Mouse (Mus musculus): ENCODE results near the gene March10. TPM values are rescaled to one million over a fixed set of nuclear protein-coding genes. Genes with fewer than 3 reads are reported as not detected.

March10 gene
- total RNA-seq, 2 experiments from 2014 or later, result not detected

DNA sequence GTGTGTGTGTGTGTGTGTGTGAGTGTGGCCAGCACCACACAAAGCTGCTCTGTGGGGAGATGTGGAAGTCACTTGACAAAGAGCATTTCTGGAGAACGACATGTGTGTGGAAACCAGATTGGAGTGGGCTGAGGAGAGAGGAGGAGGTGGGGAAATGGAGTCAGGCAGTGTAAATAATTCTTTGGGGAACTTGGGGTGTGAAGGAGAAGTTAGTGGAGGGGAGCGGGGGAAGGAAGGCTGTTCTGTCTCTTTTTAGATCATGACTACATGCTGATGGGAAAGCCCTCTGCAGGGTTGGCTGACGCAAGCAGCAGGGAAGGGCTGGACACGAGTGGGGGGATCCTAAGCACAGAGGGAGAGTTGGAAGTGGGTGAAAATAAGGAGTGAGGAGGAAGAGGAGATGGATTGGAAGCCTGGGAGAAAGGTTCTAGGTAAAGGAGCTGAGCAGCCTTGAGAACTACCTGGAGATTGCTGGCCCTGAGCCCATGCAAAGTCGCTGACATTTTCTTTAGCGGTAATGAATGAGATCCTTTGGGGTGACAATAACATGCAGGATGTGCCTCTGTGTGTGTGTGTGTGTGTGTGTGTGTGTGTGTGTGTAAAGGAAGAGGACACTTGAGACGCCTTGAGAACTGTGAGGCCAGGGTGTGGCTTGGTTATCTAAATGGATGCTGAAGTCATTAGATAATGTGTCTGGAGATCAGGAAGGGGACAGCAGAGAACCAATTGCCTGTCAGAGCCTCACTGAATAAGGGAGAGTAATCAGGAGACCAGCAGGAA is 35.7 kb downstream of the March10 start:
- peak; percentile 20 to 21 for DNase-seq

DNA sequence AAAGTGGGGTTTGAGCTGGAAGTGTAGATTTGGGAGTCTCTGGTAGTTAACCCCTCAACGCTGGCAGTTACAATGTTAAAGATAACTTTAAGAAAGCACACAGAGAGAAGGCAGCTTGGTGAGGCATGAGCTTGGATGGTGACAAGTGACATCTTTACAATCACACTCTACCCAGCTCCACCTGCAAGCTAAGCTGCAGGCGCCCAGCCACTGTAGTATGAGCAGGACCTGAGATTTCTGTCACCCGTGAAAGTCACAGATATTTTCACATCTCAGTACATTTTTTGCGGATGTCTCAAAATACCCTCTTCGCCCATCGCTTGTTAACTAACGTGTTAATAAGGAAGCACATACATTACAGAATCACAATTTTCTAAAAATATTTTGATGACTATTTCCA is 36.6 kb downstream of the March10 start:
- DNase-seq, result no peak
- intact Hi-C loops (cut with DNase I), result no loop called here

More for the DNA sequence above, 35.7 kb downstream of the March10 start:
- intact Hi-C loops (cut with DNase I), result no loop called here

DNA sequence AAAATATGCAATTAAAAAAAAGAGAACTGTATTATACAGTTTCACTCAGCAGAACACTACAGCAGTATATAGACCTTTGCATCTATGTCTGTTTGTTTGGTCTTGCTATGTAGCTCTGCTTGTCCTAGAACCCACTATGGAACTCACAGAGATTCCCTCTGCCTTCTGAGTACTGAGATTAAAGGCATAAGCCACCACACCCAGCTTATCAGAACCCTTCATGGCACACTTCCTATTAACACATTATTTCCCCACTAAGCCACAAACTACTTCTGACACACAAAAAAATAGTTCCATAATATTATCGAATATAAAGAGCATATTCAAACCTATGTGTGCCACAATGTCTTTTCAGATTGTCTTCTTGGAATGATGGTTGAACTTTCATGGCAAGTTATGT is 42.5 kb downstream of the March10 start:
- intact Hi-C loops (cut with DNase I), result no loop called here
- no peak for DNase-seq

DNA sequence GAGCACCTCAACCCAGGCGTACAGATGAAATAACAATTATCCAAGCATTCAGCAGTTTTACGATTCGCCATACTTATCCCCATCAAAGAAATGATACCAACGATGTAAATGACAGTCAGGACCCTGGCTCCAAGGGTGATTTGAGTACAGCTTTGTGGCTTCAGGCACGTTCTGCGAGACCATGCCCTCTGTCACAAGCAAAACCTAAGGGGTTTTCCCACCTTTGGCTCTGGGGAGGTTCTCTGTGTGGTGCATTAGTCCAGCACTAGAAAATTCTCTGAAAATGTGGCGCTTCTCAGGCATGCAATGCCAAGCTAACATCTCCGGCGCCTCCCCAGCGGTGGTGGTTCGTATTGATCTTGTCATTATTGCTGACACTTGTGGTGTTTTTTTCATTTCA is 47.1 kb downstream of the March10 start:
- intact Hi-C loops (cut with DNase I), result no loop called here
- no peak for DNase-seq

DNA sequence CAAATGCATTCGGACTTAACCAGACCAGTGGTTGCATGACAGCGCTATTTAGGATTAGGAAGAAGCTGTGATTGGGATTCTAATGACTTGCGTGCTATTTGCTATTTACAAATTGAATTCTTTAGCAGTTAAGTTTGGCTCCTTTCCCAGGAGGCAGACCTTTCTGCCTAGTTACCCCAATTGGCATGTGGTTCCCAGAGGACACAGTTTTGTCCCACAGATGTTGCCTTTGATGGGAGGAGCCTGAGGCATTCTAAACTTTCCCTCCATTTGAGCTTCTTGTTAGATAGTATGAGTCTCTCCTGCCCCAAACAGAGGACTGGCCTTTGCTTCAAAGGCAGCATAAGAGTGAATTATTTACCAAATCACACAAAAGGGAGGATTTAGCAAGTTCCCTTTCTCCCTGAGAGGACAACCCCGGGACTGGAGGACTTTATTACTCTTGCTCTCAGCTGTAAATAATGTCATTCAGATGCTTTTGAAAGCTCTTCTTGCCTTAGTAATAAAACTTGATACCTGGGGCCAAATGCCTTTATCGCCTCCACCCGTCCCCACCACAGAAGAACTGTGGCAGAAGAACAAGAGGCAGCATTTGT is 48.6 kb downstream of the March10 start:
- no peak for DNase-seq
- intact Hi-C loops (cut with DNase I), result no loop called here

DNA sequence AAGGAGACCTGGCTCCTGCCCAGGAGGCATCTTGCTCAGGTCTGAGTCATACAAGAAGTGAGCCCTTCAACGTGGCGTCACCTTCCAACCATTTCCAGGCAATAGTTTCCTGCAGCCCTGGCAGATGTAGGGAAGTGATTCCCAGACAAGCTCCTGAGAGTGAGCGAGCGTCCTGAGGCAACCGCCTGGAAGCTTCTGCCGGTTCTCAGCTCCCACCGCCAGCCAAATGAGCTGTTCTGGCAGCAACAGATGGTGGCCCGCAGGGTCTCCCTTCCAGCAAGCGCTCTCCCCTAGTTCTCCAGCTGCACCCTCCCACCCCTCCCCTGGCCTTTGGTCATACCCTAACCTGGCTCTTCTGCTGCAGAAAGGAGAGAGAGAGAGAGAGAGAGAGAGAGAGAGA is 54.2 kb downstream of the March10 start:
- DNase-seq, result no peak
- intact Hi-C loops (cut with DNase I), result no loop called here

DNA sequence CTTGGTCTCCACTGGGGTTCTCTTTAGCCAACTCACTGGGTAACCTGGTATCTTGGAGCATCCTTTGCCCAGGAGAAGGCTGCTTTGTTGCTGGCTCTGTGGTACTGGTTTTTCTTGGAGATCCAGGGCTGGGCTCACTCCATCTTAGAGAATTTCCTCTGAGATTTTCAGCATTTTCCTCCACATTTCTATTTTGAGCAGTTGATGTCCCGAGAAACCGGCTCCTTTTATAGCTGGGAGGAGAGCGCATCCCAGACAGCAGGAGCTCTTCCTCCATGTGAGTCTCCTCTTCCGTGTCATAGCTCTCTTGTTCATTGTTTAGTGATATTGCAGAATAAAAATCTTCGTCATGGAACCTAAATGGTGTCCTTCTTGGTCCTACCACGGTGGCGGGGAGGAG is 66.2 kb downstream of the March10 start:
- DNase-seq, result no peak
- intact Hi-C loops (cut with DNase I), result no loop called here

DNA sequence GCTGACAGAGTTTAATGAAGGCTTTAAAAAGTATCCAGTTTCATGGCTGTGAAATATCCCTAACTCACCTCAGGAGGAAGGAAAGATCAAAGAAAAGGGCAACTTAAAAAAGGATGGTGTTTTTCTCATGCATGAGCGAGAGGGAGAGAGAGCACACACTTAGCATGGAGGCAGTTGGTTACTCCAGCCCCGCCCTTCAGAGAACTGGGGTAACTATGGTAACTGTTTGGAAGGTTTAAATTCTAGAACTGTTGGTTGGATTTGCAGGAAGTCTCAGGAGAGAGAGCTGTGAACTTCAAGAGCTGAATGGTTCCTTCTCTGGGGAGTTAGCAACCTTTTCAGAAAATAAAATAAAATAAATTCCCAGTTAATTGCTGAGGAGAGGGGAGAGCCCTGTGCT is 67.9 kb downstream of the March10 start:
- no peak for DNase-seq
- intact Hi-C loops (cut with DNase I), result no loop called here

DNA sequence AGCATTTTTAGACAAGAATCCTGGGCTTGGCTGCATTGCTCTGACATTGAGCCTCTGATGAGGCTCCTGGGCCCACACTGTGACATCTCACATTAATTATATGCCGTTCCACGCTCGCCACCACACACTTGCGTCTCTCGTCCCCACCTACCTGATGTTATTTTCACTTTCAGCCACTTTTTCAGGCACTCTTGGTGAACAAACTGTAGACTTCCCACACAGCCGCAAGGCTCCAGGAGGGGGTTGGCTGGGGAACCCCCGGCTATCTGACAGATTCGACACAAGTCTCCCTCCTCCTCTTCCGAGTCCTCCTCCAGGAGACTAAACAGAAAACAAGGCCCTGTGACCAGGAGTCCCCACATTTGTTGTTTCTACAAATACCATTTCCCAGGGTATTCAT is 71.3 kb downstream of the March10 start:
- intact Hi-C loops (cut with DNase I), result no loop called here

DNA sequence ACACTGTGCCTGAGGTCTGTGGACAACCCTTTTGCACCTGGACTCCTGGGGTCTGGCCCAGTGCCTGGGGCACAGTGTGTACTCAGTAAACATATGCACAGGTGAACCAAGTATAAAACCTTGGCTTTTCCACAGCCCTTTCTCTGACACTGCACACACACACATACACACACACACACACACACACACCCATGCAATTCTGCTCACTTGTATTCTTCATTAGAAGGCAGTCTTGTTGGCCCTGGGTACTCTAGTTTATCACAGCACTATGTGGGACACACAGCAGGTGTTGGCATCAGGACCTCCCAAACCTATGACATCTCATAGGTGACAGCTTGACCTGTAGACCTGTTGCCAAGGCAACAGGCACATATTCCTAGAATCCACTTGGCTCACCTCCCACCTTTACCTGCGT is 80.7 kb downstream of the March10 start:
- no peak for DNase-seq
- intact Hi-C loops (cut with DNase I), result no loop called here

More for the DNA sequence above, 71.3 kb downstream of the March10 start:
- DNase-seq, result no peak

DNA sequence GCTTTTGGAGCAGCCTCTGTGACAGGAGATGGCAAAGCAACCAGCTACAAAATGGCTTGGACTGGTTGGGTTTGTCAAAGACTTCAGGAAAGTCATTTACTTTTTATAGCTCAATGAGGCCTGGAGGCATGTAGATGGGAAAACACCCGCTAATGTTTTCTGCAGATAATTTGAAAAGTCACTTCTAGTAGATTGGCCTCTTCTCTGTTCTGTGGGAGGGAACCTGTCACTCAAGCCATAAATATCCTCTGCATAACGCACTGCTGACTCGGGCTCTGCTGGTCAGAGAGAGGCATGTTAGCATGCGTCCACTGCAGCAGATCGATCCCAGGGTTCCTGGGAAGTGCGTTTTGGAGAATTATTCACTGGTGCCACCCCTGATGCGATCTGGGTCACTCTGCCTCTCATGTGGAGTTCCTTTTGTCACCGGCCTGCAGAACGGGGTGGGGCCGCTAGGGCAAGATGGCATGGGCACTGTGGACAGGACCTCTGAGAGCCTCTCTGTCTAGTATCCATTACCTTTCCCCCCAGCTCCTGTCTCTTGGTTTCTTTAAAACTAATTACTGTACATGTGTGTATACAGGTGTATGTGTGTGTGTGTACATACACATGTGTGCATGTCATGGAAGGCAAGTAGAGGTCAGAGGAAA is 81.9 kb downstream of the March10 start:
- DNase-seq, result no peak
- intact Hi-C loops (cut with DNase I), result no loop called here

DNA sequence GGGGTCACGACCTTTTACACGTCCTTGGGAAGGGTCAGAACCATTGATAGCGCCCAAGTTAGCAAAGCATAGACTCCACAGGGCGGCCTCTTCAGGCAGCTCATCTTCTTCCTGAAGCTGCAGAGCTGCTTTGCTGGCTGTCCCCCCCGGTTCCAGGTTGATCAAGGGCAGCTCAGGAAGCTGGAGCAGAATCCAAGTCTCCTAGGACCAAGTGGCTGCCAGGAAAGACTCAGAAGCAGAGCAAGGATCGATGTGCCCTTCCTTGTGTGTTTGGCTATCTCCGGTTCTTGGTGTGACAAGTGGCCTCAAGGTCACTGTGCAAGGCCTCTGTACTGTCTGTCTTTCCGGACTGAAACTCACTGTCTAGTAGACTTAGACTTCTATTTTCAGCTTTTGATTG is 82.7 kb downstream of the March10 start:
- intact Hi-C loops (cut with DNase I), result no loop called here
- no peak for DNase-seq

DNA sequence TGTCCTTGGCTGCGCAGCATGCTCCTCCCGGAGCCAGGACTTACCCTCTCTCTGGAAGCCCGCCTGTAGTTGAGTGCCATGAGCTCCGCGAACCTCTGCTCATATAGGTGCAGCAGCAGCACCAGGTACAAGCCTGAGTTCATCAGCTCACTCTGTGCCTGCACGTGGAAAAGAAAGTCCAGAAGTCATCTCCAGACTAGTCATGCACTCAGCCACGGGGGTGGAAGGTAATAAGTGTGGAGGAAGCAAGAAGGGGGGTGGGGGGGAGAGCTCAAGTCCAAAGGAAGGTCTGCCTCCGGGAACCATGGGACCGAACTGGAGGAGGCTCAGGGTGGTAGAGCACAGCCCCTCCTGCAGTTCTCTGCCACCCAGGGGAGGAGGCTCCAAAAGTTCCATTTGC is 84.7 kb downstream of the March10 start:
- DNase-seq, result no peak
- intact Hi-C loops (cut with DNase I), result loop anchor here (2.0 kb wide), 1 partner anchor 45 kb away; no protein-coding TSS in a partner anchor

DNA sequence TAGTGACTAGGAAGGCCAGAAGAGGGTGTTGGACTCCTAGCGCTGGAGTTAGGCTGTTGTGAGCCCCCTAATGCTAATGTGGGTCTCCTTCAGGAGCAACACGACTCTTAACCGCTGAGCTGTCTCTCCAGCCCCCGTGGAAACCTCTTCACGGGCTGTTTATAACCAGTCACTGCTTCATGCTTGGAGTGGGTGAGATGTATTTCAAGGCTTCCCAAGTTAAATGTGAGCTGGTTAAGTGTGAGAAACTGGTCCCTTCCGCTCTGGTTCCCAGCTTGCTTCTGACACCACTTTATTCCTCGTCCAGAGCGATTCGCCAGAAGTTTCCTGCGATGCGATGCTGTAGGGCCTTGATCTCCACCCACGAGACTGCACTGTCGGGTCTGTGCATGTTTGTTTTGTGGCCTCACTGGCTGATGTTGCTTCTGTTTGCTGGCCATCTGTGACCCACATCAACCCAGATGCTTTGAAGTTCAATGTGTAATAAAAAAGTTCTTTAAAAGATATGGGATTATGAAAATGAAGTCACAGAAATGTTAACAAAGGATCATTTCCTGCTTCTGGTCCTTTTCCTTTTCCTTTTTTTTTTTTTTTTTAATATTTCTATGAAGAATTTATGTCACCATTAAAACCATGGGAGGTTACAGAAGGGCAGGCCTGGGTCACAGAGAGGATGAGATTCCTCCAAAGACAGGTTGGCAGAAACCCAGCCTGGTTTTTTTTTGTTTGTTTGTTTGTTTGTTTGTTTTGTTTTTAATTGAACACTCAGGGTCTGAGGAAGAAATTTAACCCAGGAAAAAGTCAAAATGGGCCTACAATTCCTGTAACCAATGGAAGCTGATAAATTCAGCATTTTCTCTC is 86.8 kb downstream of the March10 start:
- intact Hi-C loops (cut with DNase I), result loop anchor here (2.0 kb wide), 1 partner anchor 47 kb away; no protein-coding TSS in a partner anchor
- no peak for DNase-seq

DNA sequence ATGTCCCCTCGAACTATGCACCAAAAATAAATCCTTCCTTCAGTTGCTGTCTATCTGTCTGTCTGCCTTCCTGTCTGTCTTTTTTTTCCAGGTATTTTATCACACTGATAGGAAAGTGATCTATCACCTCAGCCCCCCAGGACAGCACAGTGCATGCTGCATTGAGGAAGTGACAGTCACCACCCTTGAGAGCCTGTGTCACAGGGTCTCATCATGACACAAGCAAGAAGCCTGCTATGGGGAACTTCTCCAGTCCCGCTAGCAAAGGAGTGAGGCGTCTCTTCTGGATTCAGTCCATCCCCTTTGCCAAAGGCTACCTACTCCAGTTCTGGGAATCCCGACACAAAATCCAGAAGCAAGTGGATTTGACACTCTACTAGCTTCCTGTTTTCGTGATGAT is 87.7 kb downstream of the March10 start:
- intact Hi-C loops (cut with DNase I), result no loop called here

DNA sequence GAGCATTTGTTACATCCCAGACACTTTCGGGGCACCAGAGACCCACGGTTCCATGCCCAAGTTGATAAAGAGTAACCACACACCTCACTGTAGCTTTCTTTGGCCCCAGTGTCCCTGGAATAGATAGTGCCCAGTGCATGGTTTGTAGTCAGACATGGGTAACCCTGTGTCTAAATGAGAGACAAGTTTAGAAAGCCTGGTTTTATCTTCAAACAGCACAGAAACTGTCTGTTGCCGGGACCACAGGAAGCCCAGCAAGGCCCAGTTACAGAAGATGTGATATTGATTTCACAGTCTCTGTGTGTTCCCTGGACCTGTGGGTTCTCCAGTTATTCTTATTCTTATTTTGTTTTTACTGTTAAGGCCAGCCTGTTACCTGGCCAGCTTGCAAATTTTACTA is 89.4 kb downstream of the March10 start:
- intact Hi-C loops (cut with DNase I), result no loop called here
- no peak for DNase-seq

More for the DNA sequence above, 87.7 kb downstream of the March10 start:
- no peak for DNase-seq

DNA sequence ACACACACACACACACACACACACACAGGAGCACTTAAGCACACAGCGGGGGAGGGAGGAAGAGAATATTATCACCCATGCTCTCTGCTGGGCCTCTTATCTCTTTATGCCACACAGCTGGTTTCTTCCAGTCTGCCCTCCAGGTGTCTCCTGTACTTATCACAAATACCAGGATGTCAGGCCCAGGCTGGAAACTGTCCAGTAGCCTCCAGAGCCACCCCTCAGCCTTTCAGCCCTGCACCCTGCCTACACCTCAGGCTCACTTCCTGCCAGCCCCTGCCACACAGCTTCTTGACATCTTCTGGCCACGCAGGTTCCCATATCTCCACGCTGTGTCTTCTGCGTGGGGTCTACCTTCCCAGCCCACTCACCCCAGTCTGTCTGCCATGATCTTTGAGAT is 90.5 kb downstream of the March10 start:
- intact Hi-C loops (cut with DNase I), result no loop called here
- no peak for DNase-seq

DNA sequence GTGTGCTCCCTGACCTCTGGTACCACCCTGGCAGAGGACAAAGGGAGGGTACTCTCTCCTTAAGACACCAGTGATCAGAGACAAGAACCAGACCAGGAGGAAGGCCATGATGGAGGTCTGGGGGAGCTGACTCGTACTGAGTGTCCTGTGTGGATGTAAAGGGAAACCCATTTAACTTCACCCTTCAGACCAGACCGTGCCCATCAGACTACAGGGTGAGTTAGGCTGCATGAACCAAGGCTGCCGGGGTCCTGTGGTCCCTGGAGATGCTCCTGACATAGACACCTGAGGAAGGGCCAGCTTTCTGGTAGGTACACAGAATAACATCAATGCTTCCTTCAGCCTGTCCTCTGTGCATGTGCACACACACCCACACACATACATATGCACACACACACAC is 90.9 kb downstream of the March10 start:
- intact Hi-C loops (cut with DNase I), result no loop called here
- no peak for DNase-seq

DNA sequence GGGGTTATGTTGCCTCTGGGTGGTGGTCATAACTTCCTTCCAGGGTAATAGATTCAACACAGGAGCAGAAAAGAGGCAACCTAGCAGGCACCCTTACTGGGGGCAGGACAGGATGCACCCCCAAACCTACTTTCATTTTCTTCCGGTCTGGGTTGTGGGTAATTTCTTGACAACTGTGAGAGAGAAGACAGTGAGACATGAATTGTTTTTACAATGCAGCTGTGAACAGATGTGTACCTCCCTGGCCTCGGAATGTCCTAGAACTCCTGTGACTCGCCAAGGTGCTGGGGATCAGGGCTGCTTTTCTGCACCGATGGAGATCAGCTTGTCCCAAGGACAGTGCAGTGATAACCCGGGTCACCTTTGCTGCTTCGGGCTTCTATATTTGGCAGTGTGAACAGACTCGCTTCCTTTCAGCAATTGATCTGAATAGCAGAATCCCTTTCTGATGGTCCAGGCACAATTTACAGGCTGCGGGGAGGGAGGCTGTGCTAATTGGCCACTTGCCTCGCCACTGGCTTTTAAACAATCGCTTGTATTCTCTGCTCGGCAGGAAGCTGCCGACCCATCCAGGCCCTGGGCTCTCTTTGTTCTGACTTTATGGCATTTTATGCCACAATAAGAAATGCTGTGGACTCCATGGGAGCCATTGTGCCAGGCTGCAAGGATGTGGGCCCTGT is 92.0 kb downstream of the March10 start:
- intact Hi-C loops (cut with DNase I), result loop anchor here (5.0 kb wide), 3 partner anchors 283 to 548 kb away; no protein-coding TSS in a partner anchor
- peak; percentile 54 for DNase-seq

Measured in heart, postnatal 36 days (tissue).